Mouse (Mus musculus): Measurements from ENCODE around the gene Dirc2.

Dirc2 gene

GRCm38 (mm10) chr16:35775835-35776234 is 6.7 kb upstream of the Dirc2 start:
- no peak for DNase-seq (ENCODE audit: low spot score in 2 of 2)

- no peak for DNase-seq (ENCODE audit: low spot score in 2 of 2)
These were observed 3.4 kb upstream of the Dirc2 start for GRCm38 (mm10) chr16:35772598-35772997.

GRCm38 (mm10) chr16:35771606-35772005 is 2.5 kb upstream of the Dirc2 start:
- no peak for DNase-seq (ENCODE audit: low spot score in 2 of 2)

- no peak for DNase-seq (ENCODE audit: low spot score in 2 of 2)
These were observed 2.0 kb upstream of the Dirc2 start for GRCm38 (mm10) chr16:35771141-35771540.

- DNase-seq (ENCODE audit: low spot score in 2 of 2) = peak; percentile 64 to 89
These were observed 912 bp upstream of the Dirc2 start, which contains the start of gene Hspbap1 for GRCm38 (mm10) chr16:35769878-35770657. Gene Hspbap1, plus strand, starts transcription at chr16:35770375.

GRCm38 (mm10) chr16:35768469-35768784 is 729 bp downstream of the Dirc2 start:
- no peak for DNase-seq (ENCODE audit: low spot score in 2 of 2)

GRCm38 (mm10) chr16:35766366-35766765 is 2.8 kb downstream of the Dirc2 start:
- no peak for DNase-seq (ENCODE audit: low spot score in 2 of 2)

GRCm38 (mm10) chr16:35765449-35765848 is 3.7 kb downstream of the Dirc2 start:
- DNase-seq (ENCODE audit: low spot score in 2 of 2) = no peak

GRCm38 (mm10) chr16:35764941-35765340 is 4.2 kb downstream of the Dirc2 start:
- DNase-seq (ENCODE audit: low spot score in 2 of 2) = no peak

GRCm38 (mm10) chr16:35763590-35764296 is 5.4 kb downstream of the Dirc2 start:
- DNase-seq (ENCODE audit: low spot score in 2 of 2) = no peak

- DNase-seq (ENCODE audit: low spot score in 2 of 2) = no peak
These were observed 9.8 kb downstream of the Dirc2 start for GRCm38 (mm10) chr16:35759401-35759800.

GRCm38 (mm10) chr16:35756697-35757096 is 12.5 kb downstream of the Dirc2 start:
- no peak for DNase-seq (ENCODE audit: low spot score in 2 of 2)

- no peak for DNase-seq (ENCODE audit: low spot score in 2 of 2)
These were observed 13.4 kb downstream of the Dirc2 start for GRCm38 (mm10) chr16:35755502-35756334.

- no peak for DNase-seq (ENCODE audit: low spot score in 2 of 2)
These were observed 15.2 kb downstream of the Dirc2 start for GRCm38 (mm10) chr16:35753926-35754325.

GRCm38 (mm10) chr16:35751841-35752240 is 17.3 kb downstream of the Dirc2 start:
- DNase-seq (ENCODE audit: low spot score in 2 of 2) = no peak

GRCm38 (mm10) chr16:35749385-35749784 is 19.8 kb downstream of the Dirc2 start:
- DNase-seq (ENCODE audit: low spot score in 2 of 2) = no peak

GRCm38 (mm10) chr16:35748237-35748603 is 20.9 kb downstream of the Dirc2 start:
- DNase-seq (ENCODE audit: low spot score in 2 of 2) = no peak

GRCm38 (mm10) chr16:35747417-35748236 is 21.5 kb downstream of the Dirc2 start:
- peak in 1 of 2 experiments; percentile 27 for DNase-seq (ENCODE audit: low spot score in 2 of 2)

GRCm38 (mm10) chr16:35742251-35742937 is 26.8 kb downstream of the Dirc2 start:
- no peak for DNase-seq (ENCODE audit: low spot score in 2 of 2)

- no peak for DNase-seq (ENCODE audit: low spot score in 2 of 2)
These were observed 27.5 kb downstream of the Dirc2 start for GRCm38 (mm10) chr16:35741621-35742020.

GRCm38 (mm10) chr16:35740943-35741342 is 28.2 kb downstream of the Dirc2 start:
- DNase-seq (ENCODE audit: low spot score in 2 of 2) = no peak
